Mouse (Mus musculus): Measurements from ENCODE around the gene Serinc3.

Gene Serinc3

DNA sequence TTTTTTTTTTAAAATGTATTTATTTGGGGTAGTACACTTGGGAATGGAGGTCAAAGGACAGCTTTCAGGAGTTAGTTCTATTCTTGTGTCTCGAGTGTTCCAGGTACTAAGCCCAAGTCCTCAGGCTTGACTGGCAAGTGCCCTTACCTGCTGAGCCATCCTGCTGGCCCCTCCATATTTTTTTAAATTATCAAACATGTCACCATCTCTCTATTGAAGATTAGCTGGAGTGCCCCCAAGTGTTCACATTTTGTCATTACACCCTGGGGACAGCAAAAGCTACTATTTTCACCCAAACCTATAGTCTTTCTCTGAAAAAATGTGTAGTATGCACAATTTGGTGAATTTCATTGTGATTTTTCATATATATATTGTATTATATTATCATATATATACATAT is 52.8 kb downstream of the Serinc3 start:
- DNase-seq = peak; percentile 62 to 68

GRCm38 (mm10) chr2:163590996-163591395 is 53.9 kb downstream of the Serinc3 start:
- DNase-seq = no peak

- DNase-seq = no peak
Observed at GRCm38 (mm10) chr2:163590211-163590610, 54.7 kb downstream of the Serinc3 start.

DNA sequence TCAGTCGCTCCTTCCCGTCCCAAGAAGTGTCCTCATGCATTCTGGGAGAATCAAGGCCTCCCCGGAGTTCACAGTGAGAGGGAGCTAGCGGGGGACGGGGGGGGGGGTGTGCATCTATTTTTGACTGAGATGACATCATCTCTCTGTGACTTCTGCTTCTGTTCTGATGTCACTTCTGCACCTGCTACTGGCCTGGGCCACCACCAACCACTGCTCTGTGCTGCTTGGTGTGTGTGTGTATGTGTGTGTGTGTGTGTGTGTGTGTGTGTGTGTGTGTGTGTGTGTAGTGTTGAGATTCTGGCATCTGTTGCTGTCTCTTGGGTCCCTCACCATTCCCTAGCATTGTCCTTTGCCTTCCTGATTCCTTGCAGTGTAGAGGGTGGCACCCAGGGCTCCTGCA is 57.4 kb downstream of the Serinc3 start:
- DNase-seq = no peak

DNA sequence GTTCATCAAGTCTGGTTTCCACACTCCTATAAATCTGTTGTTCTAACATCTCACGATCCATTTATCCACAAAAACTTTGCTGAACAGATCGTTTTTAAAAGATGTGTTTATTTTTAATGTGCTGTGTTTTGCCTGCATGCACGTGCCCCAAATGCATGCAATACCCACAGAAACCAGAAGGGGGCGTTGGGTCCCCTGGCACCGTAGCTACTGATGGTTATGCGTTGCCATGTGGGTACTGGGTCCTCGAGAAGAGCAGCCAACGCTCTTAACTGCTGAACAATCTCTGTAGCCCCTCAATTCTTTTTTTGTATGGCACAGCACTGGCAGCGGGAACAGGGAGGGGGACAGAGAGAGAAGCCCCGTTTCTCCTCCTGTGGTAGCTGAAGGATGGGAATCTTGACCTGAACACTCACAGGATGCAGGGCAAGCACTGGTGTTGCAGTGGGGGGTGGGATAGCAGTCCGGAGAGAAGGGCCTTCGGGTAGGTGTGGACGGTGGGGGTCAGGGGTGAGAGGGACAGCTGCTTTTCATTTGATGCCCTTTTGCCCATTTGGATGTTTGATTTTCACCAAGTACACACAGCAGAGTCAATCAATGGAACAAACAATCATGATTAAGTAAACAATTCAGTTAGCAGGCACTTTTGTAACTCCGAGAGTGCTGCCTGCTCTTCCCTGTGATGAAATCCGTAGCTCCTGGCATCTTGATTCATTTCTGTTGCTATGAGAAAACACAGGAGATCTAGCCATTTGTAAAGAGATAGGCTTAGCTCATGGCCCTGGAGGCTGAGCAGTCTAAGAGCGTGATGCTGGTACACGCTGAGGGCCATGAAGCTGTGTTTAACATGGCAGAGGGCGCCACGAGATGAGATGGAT is 58.3 kb downstream of the Serinc3 start:
- peak; percentile 60 to 65 for DNase-seq

DNA sequence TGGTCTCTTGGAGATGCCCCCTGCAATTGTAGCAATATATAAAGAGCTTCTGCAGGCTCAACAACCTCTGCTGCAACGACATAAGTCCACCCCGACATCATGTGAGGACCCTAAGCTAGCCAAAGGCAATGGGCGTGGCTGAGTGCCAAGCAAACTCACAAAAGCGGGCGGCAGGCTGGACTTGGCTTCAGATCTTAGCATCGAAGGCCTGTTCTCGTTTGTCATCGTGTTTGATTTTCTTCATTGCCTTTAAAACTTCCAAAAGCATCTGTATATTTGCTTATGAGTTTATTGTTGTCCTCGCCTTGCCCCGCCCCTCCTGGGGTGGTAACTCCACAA is 60.9 kb downstream of the Serinc3 start:
- no peak for DNase-seq

- no peak for DNase-seq
Observed at GRCm38 (mm10) chr2:163583226-163584087, 61.5 kb downstream of the Serinc3 start.

- no peak for DNase-seq
Observed at GRCm38 (mm10) chr2:163580069-163580945, 64.6 kb downstream of the Serinc3 start.

DNA sequence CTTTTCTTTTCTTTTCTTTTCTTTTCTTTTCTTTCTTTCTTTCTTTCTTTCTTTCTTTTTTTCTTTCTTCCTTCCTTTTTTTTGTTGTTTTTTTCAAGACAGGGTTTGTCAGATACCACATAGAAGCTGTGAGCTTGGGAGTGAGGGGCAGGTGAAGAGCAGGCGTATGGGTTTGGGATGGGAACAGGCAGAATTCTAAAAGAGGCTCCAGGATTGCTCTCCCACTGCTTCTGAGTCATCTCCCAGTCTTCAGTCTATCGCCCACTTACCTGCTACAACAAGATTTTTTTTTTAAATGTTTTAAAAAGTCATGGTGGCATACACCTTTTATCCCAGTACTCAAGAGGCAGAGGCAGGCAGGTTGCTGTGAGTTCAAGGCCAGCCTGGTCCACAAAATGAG is 66.9 kb downstream of the Serinc3 start:
- no peak for DNase-seq

DNA sequence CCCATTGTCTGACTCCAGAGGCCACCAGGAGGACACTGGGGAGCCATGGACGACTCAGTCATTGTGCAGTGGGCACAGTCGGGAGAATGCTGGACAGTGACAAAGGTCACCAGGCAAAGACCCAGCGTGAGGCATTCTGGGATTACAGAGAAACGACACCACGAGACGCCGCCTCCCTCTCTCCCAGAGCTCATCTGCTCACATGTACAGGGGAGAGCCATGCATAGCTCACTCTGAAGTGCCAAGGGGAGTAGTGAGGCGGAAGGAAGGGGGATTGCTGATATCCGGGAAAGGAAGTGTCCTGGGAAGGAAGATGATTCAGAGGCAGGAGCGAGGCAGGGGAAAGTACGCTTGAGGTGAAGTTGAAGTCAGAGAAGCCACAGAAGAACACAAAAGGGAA is 69.7 kb downstream of the Serinc3 start:
- peak; percentile 16 to 51 for DNase-seq

GRCm38 (mm10) chr2:163574321-163574720 is 70.6 kb downstream of the Serinc3 start:
- no peak for DNase-seq

Measured in kidney, postnatal 4 days (tissue).